Mouse (Mus musculus) liver, embryonic 12.5 days (tissue): ENCODE data around the gene Slc41a2. TPM values are rescaled to one million over a fixed set of nuclear protein-coding genes. Genes with fewer than 3 reads are reported as not detected.

Experiments
- ATAC-seq: fragments of 200-750 bp; cut with Nextera tagmentation; 2 replicates; pipeline ENCODE4 v1.8.0; 2017; ENCODE audit warnings: moderate number of reproducible peaks, mild to moderate bottlenecking, moderate library complexity
- H3K27ac ChIP-seq: fragments of 300-500 bp; sonication (generic); 2 replicates; pipeline ENCODE4 v1.5.1; 2016; ENCODE audit warnings: mild to moderate bottlenecking
- H3K27me3 ChIP-seq: fragments of 300-500 bp; sonication (generic); replicated peaks from 2 replicates; pipeline ENCODE4 v1.6.1; 2016; ENCODE audit warnings: mild to moderate bottlenecking, moderate library complexity
- H3K36me3 ChIP-seq: fragments of 300-500 bp; sonication (generic); 2 replicates; pipeline ENCODE4 v1.6.1; 2016; ENCODE audit warnings: mild to moderate bottlenecking, moderate library complexity
- H3K4me1 ChIP-seq: fragments of 300-500 bp; sonication (generic); 2 replicates; pipeline ENCODE4 v1.6.1; 2016
- H3K4me2 ChIP-seq: fragments of 300-500 bp; sonication (generic); 2 replicates; pipeline ENCODE4 v1.6.1; 2016; ENCODE audit warnings: mild to moderate bottlenecking, moderate library complexity
- H3K4me3 ChIP-seq: fragments of 300-500 bp; sonication (generic); 2 replicates; pipeline ENCODE4 v1.5.1; 2016; ENCODE audit warnings: mild to moderate bottlenecking, moderate library complexity
- H3K9ac ChIP-seq: fragments of 300-500 bp; sonication (generic); 2 replicates; pipeline ENCODE4 v1.6.1; 2016; ENCODE audit warnings: mild to moderate bottlenecking, moderate library complexity
- H3K9me3 ChIP-seq: fragments of 300-500 bp; sonication (generic); replicated peaks from 2 replicates; pipeline ENCODE4 v1.6.1; 2016; ENCODE audit warnings: mild to moderate bottlenecking, moderate library complexity
- WGBS: fragments of 180-500 bp; shearing (Covaris S2); methylation state at CpG from one replicate; pipeline ENCODE4 v1.1.7; 2016; ENCODE audit not compliant: insufficient replicate concordance; 5-methylcytosine and 5-hydroxymethylcytosine counted together
- polyA plus RNA-seq: library from polyadenylated mRNA; unstranded; fragments of >200 nt; fragmentation: Nextera tagmentation; extraction: Ambion mirVana; gene quantifications from 2 replicates; pipeline ENCODE4 v1.2.1, GENCODE M21; 2016

Slc41a2 gene
- polyA plus RNA-seq, 1 experiment from 2014 or later: 0.11 TPM

GRCm38 (mm10) chr10:83347494-83347893, 9.8 kb upstream of the Slc41a2 start:
- ATAC-seq: no peak
- Histone ChIP-seq H3K27me3 (peaks cover 19% of the 10 kb centered on the region), H3K36me3 (no peaks in the 10 kb centered on the region), H3K9me3 (no peaks in the 10 kb centered on the region), H3K4me2 (no peak overlapping the region), H3K4me1 (peaks cover 5% of the 10 kb centered on the region; the same call in 1 of the 2 replicates), H3K4me3 (no peak overlapping the region), H3K27ac (no peak overlapping the region), H3K9ac (no peak overlapping the region)
- WGBS: 36% methylated on average over 7 of the region's 7 CpGs

GRCm38 (mm10) chr10:83346359-83346736, 8.7 kb upstream of the Slc41a2 start:
- 72% methylated on average over 5 of the region's 5 CpGs for WGBS
- H3K27ac ChIP-seq: no peak overlapping the region
- peaks cover 30% of the 10 kb centered on the region for H3K27me3 ChIP-seq
- peaks cover 5% of the 10 kb centered on the region; the same call in 1 of the 2 replicates for H3K4me1 ChIP-seq
- no peak for ATAC-seq
- H3K4me2 ChIP-seq: no peak overlapping the region
- no peak overlapping the region for H3K9ac ChIP-seq
- H3K9me3 ChIP-seq: no peaks in the 10 kb centered on the region
- no peaks in the 10 kb centered on the region for H3K36me3 ChIP-seq
- no peak overlapping the region for H3K4me3 ChIP-seq

GRCm38 (mm10) chr10:83345693-83346358, 8.1 kb upstream of the Slc41a2 start:
- peaks cover 33% of the 10 kb centered on the region for H3K27me3 ChIP-seq
- 48% methylated on average over 7 of the region's 7 CpGs for WGBS
- peaks cover 5% of the 10 kb centered on the region; the same call in 1 of the 2 replicates for H3K4me1 ChIP-seq
- H3K36me3 ChIP-seq: no peaks in the 10 kb centered on the region
- no peaks in the 10 kb centered on the region for H3K9me3 ChIP-seq
- no peak overlapping the region for H3K4me3 ChIP-seq
- no peak overlapping the region for H3K9ac ChIP-seq
- ATAC-seq: no peak
- H3K4me2 ChIP-seq: no peak overlapping the region
- no peak overlapping the region for H3K27ac ChIP-seq

- Histone ChIP-seq H3K27ac (no peak overlapping the region), H3K9ac (no peak overlapping the region), H3K4me1 (peaks cover 5% of the 10 kb centered on the region; the same call in 1 of the 2 replicates), H3K36me3 (no peaks in the 10 kb centered on the region), H3K4me3 (no peak overlapping the region), H3K9me3 (no peaks in the 10 kb centered on the region), H3K27me3 (peaks cover 33% of the 10 kb centered on the region), H3K4me2 (no peak overlapping the region)
- ATAC-seq: no peak
- 61% methylated on average over 2 of the region's 2 CpGs for WGBS
Measured at GRCm38 (mm10) chr10:83343828-83344685, 6.4 kb upstream of the Slc41a2 start.

GRCm38 (mm10) chr10:83343171-83343570, 5.5 kb upstream of the Slc41a2 start:
- no peak overlapping the region for H3K4me2 ChIP-seq
- no peak overlapping the region for H3K27ac ChIP-seq
- H3K36me3 ChIP-seq: no peaks in the 10 kb centered on the region
- H3K27me3 ChIP-seq: peaks cover 37% of the 10 kb centered on the region
- H3K4me3 ChIP-seq: no peak overlapping the region
- ATAC-seq: no peak
- 73% methylated on average over 5 of the region's 5 CpGs for WGBS
- no peak overlapping the region for H3K9ac ChIP-seq
- H3K9me3 ChIP-seq: no peaks in the 10 kb centered on the region
- H3K4me1 ChIP-seq: peaks cover 5% of the 10 kb centered on the region; the same call in 1 of the 2 replicates

GRCm38 (mm10) chr10:83341226-83341625, 3.5 kb upstream of the Slc41a2 start:
- H3K27ac ChIP-seq: no peak overlapping the region
- H3K27me3 ChIP-seq: peaks cover 56% of the 10 kb centered on the region
- H3K4me1 ChIP-seq: peaks cover 12% of the 10 kb centered on the region
- H3K4me2 ChIP-seq: no peak overlapping the region
- no peak for ATAC-seq
- H3K36me3 ChIP-seq: no peaks in the 10 kb centered on the region
- no peak overlapping the region for H3K9ac ChIP-seq
- WGBS: 28% methylated on average over 2 of the region's 2 CpGs
- no peak overlapping the region for H3K4me3 ChIP-seq
- no peaks in the 10 kb centered on the region for H3K9me3 ChIP-seq

GRCm38 (mm10) chr10:83337971-83338598, 403 bp upstream of the Slc41a2 start:
- Histone ChIP-seq H3K36me3 (no peaks in the 10 kb centered on the region), H3K9ac (no peak overlapping the region), H3K9me3 (no peaks in the 10 kb centered on the region), H3K27ac (no peak overlapping the region), H3K4me3 (peak overlapping the region; percentile 57), H3K4me2 (peak overlapping the region; percentile 71), H3K27me3 (peaks cover 84% of the 10 kb centered on the region), H3K4me1 (peaks cover 10% of the 10 kb centered on the region; the same call in 1 of the 2 replicates)
- no peak for ATAC-seq
- WGBS: 44% methylated on average over 8 of the region's 9 CpGs

GRCm38 (mm10) chr10:83336336-83336735, 1.3 kb downstream of the Slc41a2 start:
- peaks cover 10% of the 10 kb centered on the region; the same call in 1 of the 2 replicates for H3K4me1 ChIP-seq
- H3K9ac ChIP-seq: no peak overlapping the region
- no peak overlapping the region for H3K4me3 ChIP-seq
- H3K27ac ChIP-seq: no peak overlapping the region
- H3K4me2 ChIP-seq: no peak overlapping the region
- no peaks in the 10 kb centered on the region for H3K9me3 ChIP-seq
- peaks cover 77% of the 10 kb centered on the region for H3K27me3 ChIP-seq
- H3K36me3 ChIP-seq: no peaks in the 10 kb centered on the region
- ATAC-seq: no peak
- WGBS: 37% methylated on average over 7 of the region's 7 CpGs

GRCm38 (mm10) chr10:83332581-83332980, 5.1 kb downstream of the Slc41a2 start:
- 70% methylated on average over 11 of the region's 11 CpGs for WGBS
- ATAC-seq: no peak
- H3K27me3 ChIP-seq: peaks cover 48% of the 10 kb centered on the region

GRCm38 (mm10) chr10:83331811-83332210, 5.9 kb downstream of the Slc41a2 start:
- no peak overlapping the region for H3K4me2 ChIP-seq
- no peak overlapping the region for H3K4me3 ChIP-seq
- 65% methylated on average over 5 of the region's 5 CpGs for WGBS
- no peaks in the 10 kb centered on the region for H3K9me3 ChIP-seq
- ATAC-seq: no peak
- H3K27me3 ChIP-seq: peaks cover 41% of the 10 kb centered on the region
- no peak overlapping the region for H3K9ac ChIP-seq
- H3K4me1 ChIP-seq: no peaks in the 10 kb centered on the region
- no peaks in the 10 kb centered on the region for H3K36me3 ChIP-seq
- no peak overlapping the region for H3K27ac ChIP-seq

More at GRCm38 (mm10) chr10:83332581-83332980, 5.1 kb downstream of the Slc41a2 start:
- H3K4me2 ChIP-seq: no peak overlapping the region
- H3K4me3 ChIP-seq: no peak overlapping the region
- H3K9ac ChIP-seq: no peak overlapping the region
- H3K4me1 ChIP-seq: peaks cover 7% of the 10 kb centered on the region; the same call in 1 of the 2 replicates
- H3K9me3 ChIP-seq: no peaks in the 10 kb centered on the region
- no peak overlapping the region for H3K27ac ChIP-seq
- H3K36me3 ChIP-seq: no peaks in the 10 kb centered on the region

GRCm38 (mm10) chr10:83330336-83330735, 7.3 kb downstream of the Slc41a2 start:
- H3K9ac ChIP-seq: no peak overlapping the region
- no peak overlapping the region for H3K4me2 ChIP-seq
- H3K27me3 ChIP-seq: peaks cover 30% of the 10 kb centered on the region
- H3K9me3 ChIP-seq: no peaks in the 10 kb centered on the region
- H3K4me3 ChIP-seq: no peak overlapping the region
- no peak for ATAC-seq
- H3K36me3 ChIP-seq: no peaks in the 10 kb centered on the region
- H3K4me1 ChIP-seq: no peaks in the 10 kb centered on the region
- WGBS: 48% methylated on average over 6 of the region's 6 CpGs
- H3K27ac ChIP-seq: no peak overlapping the region

- Histone ChIP-seq H3K36me3 (no peaks in the 10 kb centered on the region), H3K4me1 (no peaks in the 10 kb centered on the region), H3K9me3 (no peaks in the 10 kb centered on the region), H3K4me2 (no peak overlapping the region), H3K27ac (no peak overlapping the region), H3K9ac (no peak overlapping the region), H3K27me3 (peaks cover 14% of the 10 kb centered on the region; the same call in 1 of the 2 replicates), H3K4me3 (no peak overlapping the region)
- no peak for ATAC-seq
- WGBS: 78% methylated on average over 5 of the region's 5 CpGs
Measured at GRCm38 (mm10) chr10:83328791-83329190, 8.9 kb downstream of the Slc41a2 start.
